Mouse (Mus musculus) heart, embryonic 15.5 days (tissue): ENCODE results near the gene Tmtc2. TPM values are rescaled to one million over a fixed set of nuclear protein-coding genes. Genes with fewer than 3 reads are reported as not detected.

Source experiments
- ATAC-seq: fragments of 200-750 bp; cut with Nextera tagmentation; replicated peaks from 2 replicates; pipeline ENCODE4 v1.8.0; 2017; ENCODE audit warnings: low read depth, moderate TSS enrichment; ENCODE audit not compliant: insufficient number of reproducible peaks, insufficient read depth, low FRiP score
- H3K27ac ChIP-seq: fragments of 300-500 bp; sonication (generic); 2 replicates; pipeline ENCODE4 v1.5.1; 2015; ENCODE audit warnings: mild to moderate bottlenecking, inconsistent platforms
- H3K27me3 ChIP-seq: fragments of 300-500 bp; sonication (generic); 2 replicates; pipeline ENCODE4 v1.6.1; 2015; ENCODE audit warnings: inconsistent platforms
- H3K36me3 ChIP-seq: fragments of 300-500 bp; sonication (generic); 2 replicates; pipeline ENCODE4 v1.6.1; 2015; ENCODE audit warnings: mild to moderate bottlenecking, inconsistent platforms
- H3K4me1 ChIP-seq: fragments of 300-500 bp; sonication (generic); replicated peaks from 2 replicates; pipeline ENCODE4 v1.6.1; 2015; ENCODE audit warnings: inconsistent platforms
- H3K4me2 ChIP-seq: fragments of 300-500 bp; sonication (generic); 2 replicates; pipeline ENCODE4 v1.6.1; 2015; ENCODE audit warnings: inconsistent platforms, mild to moderate bottlenecking, moderate library complexity
- H3K4me3 ChIP-seq: fragments of 300-500 bp; sonication (generic); 2 replicates; pipeline ENCODE4 v1.5.1; 2015; ENCODE audit warnings: mild to moderate bottlenecking, inconsistent platforms
- H3K9ac ChIP-seq: fragments of 300-500 bp; sonication (generic); 2 replicates; pipeline ENCODE4 v1.6.1; 2015; ENCODE audit warnings: mild to moderate bottlenecking, inconsistent platforms
- H3K9me3 ChIP-seq: fragments of 300-500 bp; sonication (generic); replicated peaks from 2 replicates; pipeline ENCODE4 v1.6.1; 2016; ENCODE audit warnings: inconsistent platforms
- WGBS: fragments of 180-500 bp; shearing (Covaris S2); methylation state at CpG from one replicate; pipeline ENCODE4 v1.1.7; 2015; ENCODE audit warnings: mixed read lengths; 5-methylcytosine and 5-hydroxymethylcytosine counted together
- polyA plus RNA-seq: library from polyadenylated mRNA; unstranded; fragments of >200 nt; fragmentation: Nextera tagmentation; extraction: Ambion mirVana; gene quantifications from 2 replicates; pipeline ENCODE4 v1.2.1, GENCODE M21; 2015

The Tmtc2 gene
- polyA plus RNA-seq, 1 experiment from 2014 or later, result 3.3 TPM

- H3K4me3 ChIP-seq, result no peak overlapping the region
- WGBS, result 85% methylated on average over 5 of the region's 5 CpGs
- no peaks in the 10 kb centered on the region for H3K4me1 ChIP-seq
- ATAC-seq, result no peak
- H3K9me3 ChIP-seq, result no peaks in the 10 kb centered on the region
- H3K27ac ChIP-seq, result no peak overlapping the region
- H3K36me3 ChIP-seq, result no peaks in the 10 kb centered on the region
- H3K9ac ChIP-seq, result no peak overlapping the region
- no peaks in the 10 kb centered on the region for H3K27me3 ChIP-seq
- no peak overlapping the region for H3K4me2 ChIP-seq
Measured at GRCm38 (mm10) chr10:105402481-105402779, 171.8 kb downstream of the Tmtc2 start.

GRCm38 (mm10) chr10:105401754-105402480 lies 172.3 kb downstream of the Tmtc2 start:
- no peaks in the 10 kb centered on the region for H3K9me3 ChIP-seq
- no peak overlapping the region for H3K27ac ChIP-seq
- ATAC-seq, result no peak
- H3K9ac ChIP-seq, result no peak overlapping the region
- no peaks in the 10 kb centered on the region for H3K27me3 ChIP-seq
- H3K4me3 ChIP-seq, result no peak overlapping the region
- WGBS, result 80% methylated on average over 11 of the region's 11 CpGs
- H3K4me1 ChIP-seq, result no peaks in the 10 kb centered on the region
- no peak overlapping the region for H3K4me2 ChIP-seq
- no peaks in the 10 kb centered on the region for H3K36me3 ChIP-seq

GRCm38 (mm10) chr10:105399316-105399715 lies 174.9 kb downstream of the Tmtc2 start:
- 42% methylated on average over 5 of the region's 5 CpGs for WGBS
- Histone ChIP-seq H3K4me3 (no peak overlapping the region), H3K4me2 (no peak overlapping the region), H3K9me3 (no peaks in the 10 kb centered on the region), H3K9ac (no peak overlapping the region), H3K4me1 (no peaks in the 10 kb centered on the region), H3K36me3 (no peaks in the 10 kb centered on the region), H3K27me3 (no peaks in the 10 kb centered on the region), H3K27ac (no peak overlapping the region)
- no peak for ATAC-seq

- Histone ChIP-seq H3K36me3 (no peaks in the 10 kb centered on the region), H3K9ac (no peak overlapping the region), H3K4me3 (no peak overlapping the region), H3K4me2 (no peak overlapping the region), H3K27me3 (no peaks in the 10 kb centered on the region), H3K4me1 (no peaks in the 10 kb centered on the region), H3K27ac (no peak overlapping the region), H3K9me3 (no peaks in the 10 kb centered on the region)
- 57% methylated on average over 4 of the region's 4 CpGs for WGBS
- no peak for ATAC-seq
Measured at GRCm38 (mm10) chr10:105384065-105384464, 190.2 kb downstream of the Tmtc2 start.

- 78% methylated on average over 1 of the region's 1 CpGs for WGBS
- H3K27ac ChIP-seq, result no peak overlapping the region
- no peaks in the 10 kb centered on the region for H3K36me3 ChIP-seq
- H3K27me3 ChIP-seq, result no peaks in the 10 kb centered on the region
- H3K4me3 ChIP-seq, result no peak overlapping the region
- no peak overlapping the region for H3K4me2 ChIP-seq
- no peaks in the 10 kb centered on the region for H3K9me3 ChIP-seq
- no peak overlapping the region for H3K9ac ChIP-seq
- H3K4me1 ChIP-seq, result no peaks in the 10 kb centered on the region
- no peak for ATAC-seq
Measured at GRCm38 (mm10) chr10:105381705-105382104, 192.5 kb downstream of the Tmtc2 start.

GRCm38 (mm10) chr10:105381202-105381601 lies 193.0 kb downstream of the Tmtc2 start:
- H3K9ac ChIP-seq, result no peak overlapping the region
- H3K4me2 ChIP-seq, result no peak overlapping the region
- no peak overlapping the region for H3K27ac ChIP-seq
- H3K27me3 ChIP-seq, result no peaks in the 10 kb centered on the region
- no peaks in the 10 kb centered on the region for H3K4me1 ChIP-seq
- no peaks in the 10 kb centered on the region for H3K9me3 ChIP-seq
- no peaks in the 10 kb centered on the region for H3K36me3 ChIP-seq
- no peak for ATAC-seq
- no peak overlapping the region for H3K4me3 ChIP-seq
- WGBS, result 83% methylated on average over 5 of the region's 5 CpGs

GRCm38 (mm10) chr10:105380584-105380983 lies 193.7 kb downstream of the Tmtc2 start:
- Histone ChIP-seq H3K27ac (no peak overlapping the region), H3K27me3 (no peaks in the 10 kb centered on the region), H3K36me3 (no peaks in the 10 kb centered on the region), H3K4me3 (no peak overlapping the region), H3K4me1 (no peaks in the 10 kb centered on the region), H3K9ac (no peak overlapping the region), H3K9me3 (no peaks in the 10 kb centered on the region), H3K4me2 (no peak overlapping the region)
- 67% methylated on average over 7 of the region's 7 CpGs for WGBS
- no peak for ATAC-seq

GRCm38 (mm10) chr10:105377711-105378110 lies 196.5 kb downstream of the Tmtc2 start:
- no peak overlapping the region for H3K4me2 ChIP-seq

GRCm38 (mm10) chr10:105373265-105373664 lies 201.0 kb downstream of the Tmtc2 start:
- H3K4me2 ChIP-seq, result no peak overlapping the region
- no peak overlapping the region for H3K27ac ChIP-seq
- H3K27me3 ChIP-seq, result no peaks in the 10 kb centered on the region

More at GRCm38 (mm10) chr10:105377711-105378110, 196.5 kb downstream of the Tmtc2 start:
- no peak for ATAC-seq
- H3K4me3 ChIP-seq, result no peak overlapping the region
- no peaks in the 10 kb centered on the region for H3K9me3 ChIP-seq
- no peaks in the 10 kb centered on the region for H3K27me3 ChIP-seq
- no peak overlapping the region for H3K9ac ChIP-seq
- no peaks in the 10 kb centered on the region for H3K36me3 ChIP-seq
- no peak overlapping the region for H3K27ac ChIP-seq
- no peaks in the 10 kb centered on the region for H3K4me1 ChIP-seq
- 97% methylated on average over 2 of the region's 2 CpGs for WGBS

GRCm38 (mm10) chr10:105368242-105368641 lies 206.0 kb downstream of the Tmtc2 start:
- Histone ChIP-seq H3K4me1 (0 out of 2 replicates have a peak, but pooled peaks cover 3% of the 10 kb centered on the region), H3K36me3 (no peaks in the 10 kb centered on the region), H3K9ac (no peak overlapping the region), H3K27ac (no peak overlapping the region), H3K27me3 (no peaks in the 10 kb centered on the region), H3K4me2 (no peak overlapping the region), H3K9me3 (no peaks in the 10 kb centered on the region), H3K4me3 (no peak overlapping the region)
- ATAC-seq, result no peak
- 57% methylated on average over 8 of the region's 8 CpGs for WGBS

More at GRCm38 (mm10) chr10:105373265-105373664, 201.0 kb downstream of the Tmtc2 start:
- Histone ChIP-seq H3K4me3 (no peak overlapping the region), H3K36me3 (no peaks in the 10 kb centered on the region), H3K9me3 (no peaks in the 10 kb centered on the region), H3K4me1 (no peaks in the 10 kb centered on the region), H3K9ac (no peak overlapping the region)
- 95% methylated on average over 8 of the region's 8 CpGs for WGBS
- ATAC-seq, result no peak

- Histone ChIP-seq H3K36me3 (no peaks in the 10 kb centered on the region), H3K4me3 (no peak overlapping the region), H3K27ac (no peak overlapping the region), H3K9ac (no peak overlapping the region), H3K9me3 (no peaks in the 10 kb centered on the region), H3K4me1 (0 out of 2 replicates have a peak, but pooled peaks cover 3% of the 10 kb centered on the region), H3K4me2 (no peak overlapping the region), H3K27me3 (no peaks in the 10 kb centered on the region)
- 76% methylated on average over 3 of the region's 3 CpGs for WGBS
- no peak for ATAC-seq
Measured at GRCm38 (mm10) chr10:105364480-105364879, 209.8 kb downstream of the Tmtc2 start.

- no peak for ATAC-seq
- Histone ChIP-seq H3K27ac (no peak overlapping the region), H3K4me1 (no peaks in the 10 kb centered on the region), H3K4me3 (no peak overlapping the region), H3K36me3 (no peaks in the 10 kb centered on the region), H3K27me3 (no peaks in the 10 kb centered on the region), H3K9ac (no peak overlapping the region), H3K4me2 (no peak overlapping the region), H3K9me3 (no peaks in the 10 kb centered on the region)
- 73% methylated on average over 2 of the region's 2 CpGs for WGBS
Measured at GRCm38 (mm10) chr10:105350301-105350700, 223.9 kb downstream of the Tmtc2 start.
